Mouse (Mus musculus): ENCODE data around the gene Zfp90.
"Not testable (repeated sequence)": the region's sequence is repeated elsewhere in the genome, so short reads cannot be mapped to it uniquely, and the experiment has no call there.

Gene Zfp90

DNA sequence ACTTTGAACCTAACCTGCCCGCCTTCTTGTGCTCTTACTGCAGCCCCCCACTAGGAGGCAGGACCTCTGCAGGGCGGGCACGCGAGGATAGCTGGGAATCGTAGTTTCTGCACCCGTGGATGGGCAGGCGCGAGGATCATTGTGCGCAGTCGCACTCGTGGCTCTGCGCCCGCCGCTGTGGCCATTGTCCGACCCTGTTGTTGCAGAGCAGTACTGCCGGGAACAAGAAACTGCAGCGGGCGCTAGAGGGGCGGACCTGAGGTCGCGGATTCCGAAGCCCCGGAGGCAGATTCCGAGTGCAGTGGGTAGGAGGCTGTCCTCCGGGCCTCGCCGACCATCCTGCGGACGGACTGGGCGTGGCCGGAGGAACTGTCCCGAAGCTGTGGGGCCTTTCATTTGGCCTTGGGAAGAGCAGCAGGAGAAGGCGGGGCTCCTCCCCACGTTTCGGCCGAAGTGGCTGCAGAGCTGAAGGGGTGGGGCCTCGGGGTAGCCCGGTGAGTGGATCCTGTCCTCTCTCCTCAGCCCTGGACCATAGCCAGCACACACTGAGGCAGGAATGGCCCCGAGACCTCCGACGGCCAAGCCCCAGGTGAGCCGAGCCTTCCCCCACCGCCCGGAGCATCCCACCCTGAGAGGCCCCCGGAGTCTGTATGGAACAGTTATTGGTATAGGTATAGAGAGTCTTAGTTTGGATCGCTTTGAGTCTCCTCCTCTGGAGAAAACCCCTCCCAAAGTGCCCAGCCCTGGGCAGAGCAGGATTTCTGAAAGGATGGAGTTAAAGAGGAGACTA is at the start of gene Zfp90:
Gene Zfp90 (plus strand): TSS at position 146 of the 790 bp plus-strand sequence.
- DNase-seq (ENCODE audit: low spot score) = peak; percentile 92

GRCm38 (mm10) chr8:106368501-106368900 is 46.6 kb upstream of the Zfp90 start:
- DNase-seq (ENCODE audit: low spot score) = peak; percentile 47

DNA sequence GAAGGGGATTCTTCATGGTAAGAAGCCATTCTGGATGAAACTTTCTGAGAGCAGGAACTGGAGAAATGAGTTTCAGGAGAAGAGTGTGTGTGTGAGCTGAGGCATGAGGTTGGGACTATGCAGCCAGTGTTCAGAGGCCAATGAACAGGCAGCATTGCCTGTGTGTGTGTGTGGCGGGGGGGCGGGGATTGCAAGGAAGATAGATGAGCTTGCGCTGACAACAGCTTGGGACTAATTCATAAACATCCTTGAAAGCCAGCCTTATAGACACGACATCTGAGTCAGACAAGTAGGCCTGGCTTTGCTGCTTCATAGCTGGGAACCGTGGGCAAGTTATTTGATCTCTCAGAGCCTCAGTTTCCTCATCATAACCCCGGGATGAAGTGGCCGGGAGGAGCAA is 46.1 kb upstream of the Zfp90 start:
- no peak for DNase-seq (ENCODE audit: low spot score)

GRCm38 (mm10) chr8:106375957-106376356 is 39.2 kb upstream of the Zfp90 start:
- no peak for DNase-seq (ENCODE audit: low spot score)

DNA sequence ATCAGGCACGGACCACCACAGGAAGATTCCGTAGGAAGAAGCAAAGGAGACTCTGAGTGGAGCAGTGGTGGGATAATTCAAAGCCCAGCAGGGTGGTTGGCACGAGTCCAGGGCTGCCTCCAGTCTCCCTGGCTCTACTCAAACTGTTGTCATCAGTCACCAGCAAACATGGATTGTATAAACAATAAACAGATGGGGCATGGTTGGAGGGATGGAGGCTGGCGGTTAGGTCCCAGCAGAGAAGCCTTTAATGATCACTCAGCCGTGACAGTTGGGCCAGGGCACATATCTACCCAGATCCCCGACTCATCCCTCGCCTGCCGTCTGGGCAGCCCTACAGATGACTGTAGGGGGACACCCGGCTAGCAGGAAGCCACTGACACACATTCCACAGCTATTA is 38.3 kb upstream of the Zfp90 start:
- DNase-seq (ENCODE audit: low spot score) = no peak

GRCm38 (mm10) chr8:106378501-106379048 is 36.6 kb upstream of the Zfp90 start:
- no peak for DNase-seq (ENCODE audit: low spot score)

DNA sequence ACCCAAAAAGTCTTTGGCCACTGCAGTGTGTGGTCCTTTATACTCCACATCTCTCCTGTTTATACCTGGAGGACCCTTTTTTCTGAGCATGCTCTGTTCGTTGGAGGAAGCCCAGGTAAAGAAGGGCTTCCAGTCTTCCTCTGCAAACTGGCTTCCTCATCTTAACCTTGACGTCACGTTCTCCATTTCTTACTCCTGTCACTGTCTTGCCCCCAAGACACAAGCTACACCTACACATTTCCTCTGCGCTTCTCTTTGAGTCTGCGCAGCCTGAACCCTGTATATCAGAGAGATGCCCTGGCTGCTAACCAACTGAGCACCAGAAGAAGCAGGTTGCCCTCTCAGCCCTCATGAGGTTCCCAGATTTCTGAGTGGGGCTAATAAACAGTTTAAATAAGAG is 35.8 kb upstream of the Zfp90 start:
- no peak for DNase-seq (ENCODE audit: low spot score)

DNA sequence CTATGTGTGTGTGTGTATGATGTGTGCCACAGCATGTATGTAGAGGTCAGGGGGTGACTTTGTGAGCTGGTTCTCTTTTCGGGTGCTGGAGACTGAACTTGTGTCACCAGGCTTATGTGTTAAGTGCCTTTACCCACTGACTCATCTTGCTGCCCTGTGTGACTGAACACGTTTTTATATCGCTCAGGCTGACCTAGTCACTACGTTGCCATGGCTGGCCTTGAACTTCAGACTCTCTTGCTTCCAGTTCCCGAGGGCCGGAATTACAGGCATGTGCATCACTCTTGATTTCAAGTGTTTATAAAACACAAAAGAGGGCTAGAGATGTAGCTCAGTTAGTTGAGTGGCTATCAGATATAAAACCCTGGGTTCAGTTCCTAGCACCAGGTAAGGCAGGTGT is 34.1 kb upstream of the Zfp90 start:
- no peak for DNase-seq (ENCODE audit: low spot score)

- no peak for DNase-seq (ENCODE audit: low spot score)
Measured at GRCm38 (mm10) chr8:106387801-106388415, 27.2 kb upstream of the Zfp90 start.

GRCm38 (mm10) chr8:106394493-106394892 is 20.6 kb upstream of the Zfp90 start:
- DNase-seq (ENCODE audit: low spot score) = no peak

DNA sequence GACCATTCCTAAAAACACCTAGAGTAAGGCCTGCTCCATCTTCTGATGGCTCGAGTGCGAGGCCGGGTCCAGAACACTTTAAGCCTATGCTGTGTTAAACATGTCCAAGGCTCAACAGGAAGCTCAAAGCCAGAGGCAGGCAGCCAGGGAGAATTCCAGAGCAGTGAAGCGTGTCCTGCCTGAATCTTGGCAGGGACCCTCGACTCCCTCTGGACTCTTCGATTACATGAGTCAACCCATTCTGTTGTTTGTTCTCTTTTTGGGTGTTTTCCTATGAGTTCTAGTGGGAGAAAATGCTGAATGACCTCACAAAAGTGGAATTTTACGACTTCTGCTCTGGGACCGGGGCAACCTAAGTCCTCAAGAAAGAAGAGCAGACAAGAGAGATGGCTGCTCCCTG is 15.4 kb upstream of the Zfp90 start:
- peak; percentile 75 for DNase-seq (ENCODE audit: low spot score)

DNA sequence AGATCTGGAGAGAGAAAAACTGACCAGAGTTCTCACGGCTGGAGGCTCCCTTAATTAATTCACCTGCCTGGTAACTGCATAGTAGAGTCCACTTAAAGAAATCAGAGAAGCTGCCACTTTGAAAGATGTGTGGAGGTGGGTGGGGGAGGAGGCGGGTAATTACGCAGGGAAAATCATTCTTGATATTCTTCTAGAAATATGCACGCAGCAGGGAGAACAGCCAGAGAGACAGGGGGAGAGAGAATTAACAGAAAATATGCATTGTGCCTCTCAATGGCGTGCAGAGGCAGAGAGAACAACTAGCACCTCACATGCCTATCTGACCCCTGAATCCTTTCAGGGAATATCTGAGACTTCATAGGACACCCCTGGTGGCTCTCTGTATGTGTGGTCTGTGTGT is 14.9 kb upstream of the Zfp90 start:
- DNase-seq (ENCODE audit: low spot score) = no peak

- no peak for DNase-seq (ENCODE audit: low spot score)
Measured at GRCm38 (mm10) chr8:106403246-106403933, 11.7 kb upstream of the Zfp90 start.

- DNase-seq (ENCODE audit: low spot score) = no peak
Measured at GRCm38 (mm10) chr8:106404825-106405224, 10.3 kb upstream of the Zfp90 start.

GRCm38 (mm10) chr8:106405810-106406209 is 9.3 kb upstream of the Zfp90 start:
- no peak for DNase-seq (ENCODE audit: low spot score)

DNA sequence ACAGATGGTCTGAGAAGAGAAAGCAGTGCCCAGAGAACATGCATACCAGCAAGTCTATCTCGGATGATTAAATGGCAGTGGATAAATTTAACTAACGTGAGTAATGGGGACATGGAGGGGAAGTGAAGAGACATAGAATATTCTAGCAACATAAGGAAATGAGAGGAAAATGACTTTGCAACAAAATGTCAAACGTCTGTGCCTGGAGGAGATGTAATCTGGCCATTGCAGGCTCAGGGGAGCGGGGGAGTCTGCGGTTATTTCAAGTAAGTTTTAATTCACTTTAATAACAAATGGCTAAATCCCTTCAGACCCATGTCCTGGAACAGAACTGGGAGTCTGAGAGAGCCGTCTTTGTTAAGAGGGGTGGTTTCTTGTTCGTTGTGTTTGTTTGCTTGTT is 5.1 kb upstream of the Zfp90 start:
- peak; percentile 49 for DNase-seq (ENCODE audit: low spot score)

GRCm38 (mm10) chr8:106410564-106410963 is 4.6 kb upstream of the Zfp90 start:
- DNase-seq (ENCODE audit: low spot score) = peak; percentile 3

DNA sequence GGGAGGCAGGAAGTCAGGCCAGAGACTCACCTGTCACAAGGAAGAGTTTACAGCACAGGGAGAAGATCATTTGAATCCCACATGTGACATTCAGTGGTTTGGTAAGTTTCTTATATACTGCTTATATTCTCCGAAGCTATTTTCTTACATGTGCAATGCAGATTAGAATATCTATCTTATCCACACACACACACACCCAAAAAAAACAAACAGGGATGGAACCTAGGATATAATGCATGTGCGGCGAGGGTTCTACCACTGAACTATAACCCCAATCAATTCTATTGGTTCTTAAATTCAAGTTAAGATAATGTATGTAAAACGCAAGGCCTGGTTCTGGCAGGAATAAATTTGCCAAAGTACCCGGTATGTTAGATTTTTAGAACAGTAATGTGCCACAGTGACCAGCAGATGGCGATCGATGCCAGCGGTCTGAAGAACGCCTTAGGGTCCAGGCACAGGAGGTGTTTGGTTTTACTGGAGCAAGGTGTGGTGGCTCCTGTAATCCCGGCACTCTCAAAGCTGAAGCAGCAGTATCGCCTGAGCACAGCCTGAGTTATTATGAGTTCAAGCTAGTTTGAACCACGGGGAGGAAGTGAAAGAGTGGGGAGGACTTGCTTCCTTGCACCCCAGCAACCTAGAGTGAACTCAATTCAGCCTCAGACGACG is 3.2 kb upstream of the Zfp90 start:
- DNase-seq (ENCODE audit: low spot score) = peak; percentile 44

DNA sequence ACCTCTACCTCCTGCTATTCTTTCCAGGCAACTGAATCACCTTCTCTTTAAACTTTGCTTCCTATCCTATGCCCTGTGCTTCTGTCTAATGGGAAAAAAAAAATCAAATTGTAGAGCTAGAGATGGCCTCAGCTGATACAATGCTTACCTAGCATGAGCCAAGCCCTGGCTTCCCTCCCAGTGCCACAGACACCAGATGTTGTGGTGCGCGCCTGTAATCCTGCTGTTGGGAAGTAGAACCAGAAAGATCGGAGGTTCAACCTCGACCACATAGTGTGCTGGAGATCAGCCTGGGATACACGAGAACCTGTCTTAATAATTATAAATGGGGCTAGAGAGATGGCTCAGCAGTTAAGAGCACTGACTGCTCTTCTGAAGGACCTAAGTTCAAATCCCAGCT is 2.6 kb downstream of the Zfp90 start:
- no peak for DNase-seq (ENCODE audit: low spot score)

- no peak for DNase-seq (ENCODE audit: low spot score)
Measured at GRCm38 (mm10) chr8:106431088-106431487, 16.0 kb downstream of the Zfp90 start.

DNA sequence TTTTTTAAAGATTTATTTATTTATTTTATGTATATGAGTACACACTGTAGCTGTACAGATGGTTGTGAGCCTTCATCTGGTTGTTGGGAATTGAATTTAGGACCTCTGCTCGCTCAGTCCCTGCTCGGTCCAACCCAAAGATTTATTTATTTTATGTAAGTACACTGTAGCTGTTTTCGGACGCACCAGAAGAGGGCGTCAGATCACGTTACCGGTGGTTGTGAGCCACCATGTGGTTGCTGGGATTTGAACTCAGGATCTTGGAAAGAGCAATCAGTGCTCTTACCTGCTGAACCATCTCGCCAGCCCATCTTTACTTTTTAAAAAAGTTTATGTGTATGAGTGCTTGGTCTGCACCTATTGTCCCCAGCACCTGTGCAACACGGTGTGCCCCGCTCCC is 16.8 kb downstream of the Zfp90 start:
- DNase-seq (ENCODE audit: low spot score) = not testable (repeated sequence)

- DNase-seq (ENCODE audit: low spot score) = peak; percentile 81
Measured at GRCm38 (mm10) chr8:106432954-106433570, 17.9 kb downstream of the Zfp90 start.
